Mouse (Mus musculus) testis, adult 2 months (tissue): Measurements from ENCODE around the gene Hoxb7. TPM values are rescaled to one million over a fixed set of nuclear protein-coding genes. Genes with fewer than 3 reads are reported as not detected.

Experiments
- H3K27ac ChIP-seq: fragments of 200-500 bp; 2 replicates; pipeline ENCODE4 v1.5.1; 2012; ENCODE audit warnings: low read depth, low read length; ENCODE audit not compliant: control insufficient read depth, insufficient read depth
- H3K27me3 ChIP-seq: fragments of 200-500 bp; 2 replicates; pipeline ENCODE4 v1.6.1; 2012; ENCODE audit warnings: mild to moderate bottlenecking, low read length, moderate library complexity; ENCODE audit not compliant: control insufficient read depth, insufficient read depth
- H3K36me3 ChIP-seq: fragments of 200-500 bp; 2 replicates; pipeline ENCODE4 v1.6.1; 2012; ENCODE audit warnings: mild to moderate bottlenecking, low read length; ENCODE audit not compliant: control insufficient read depth, insufficient read depth
- H3K4me1 ChIP-seq: fragments of 200-500 bp; 2 replicates; pipeline ENCODE4 v1.6.1; 2012; ENCODE audit warnings: low read length; ENCODE audit not compliant: control insufficient read depth, insufficient read depth
- H3K4me3 ChIP-seq: fragments of 200-500 bp; 2 replicates; pipeline ENCODE4 v1.5.1; 2012; ENCODE audit warnings: low read depth, mild to moderate bottlenecking, low read length, moderate library complexity, mixed read lengths; ENCODE audit not compliant: control insufficient read depth
- CTCF ChIP-seq: fragments of 200-500 bp; IDR thresholded peaks from 2 replicates; pipeline ENCODE4 v1.5.1; 2012; ENCODE audit warnings: low read depth, mild to moderate bottlenecking, inconsistent platforms, low read length, moderate library complexity; ENCODE audit not compliant: control insufficient read depth, insufficient read depth, insufficient replicate concordance
- POLR2A ChIP-seq: fragments of 200-500 bp; IDR thresholded peaks from 2 replicates; pipeline ENCODE4 v1.6.1; 2012; ENCODE audit warnings: low read depth, mild to moderate bottlenecking, inconsistent platforms, low read length, moderate library complexity; ENCODE audit not compliant: control insufficient read depth
- polyA plus RNA-seq: library from polyadenylated mRNA; depleted of rRNA; stranded (reverse); fragments of >200 nt; gene quantifications from 2 replicates; pipeline ENCODE4 v1.2.3, GENCODE M21; 2012

Hoxb7 gene
- polyA plus RNA-seq, 1 experiment = not detected

DNA sequence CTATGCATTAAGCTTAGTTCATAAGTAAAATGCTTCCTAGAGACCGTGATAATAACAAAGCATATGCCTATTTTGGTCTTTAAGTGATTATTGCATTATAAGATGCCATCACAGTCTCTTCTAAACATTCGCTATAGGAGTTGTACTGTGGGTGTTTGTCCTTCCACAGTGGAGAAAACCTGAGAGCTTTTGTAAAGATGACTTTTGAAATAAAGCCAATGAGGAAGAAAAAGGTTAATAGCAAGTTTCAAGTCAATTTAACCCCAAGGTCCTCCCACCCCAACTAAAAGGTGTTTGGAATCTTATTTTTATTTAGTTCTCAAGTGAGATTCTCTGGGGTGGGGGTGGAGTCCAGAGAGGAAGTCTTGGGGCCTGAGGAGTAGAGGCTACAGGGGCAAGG is 26.7 kb downstream of the Hoxb7 start:
- Histone ChIP-seq H3K36me3 (no peaks in the 10 kb centered on the region), H3K27ac (no peak overlapping the region), H3K4me1 (peaks cover 12% of the 10 kb centered on the region), H3K4me3 (no peak overlapping the region), H3K27me3 (peaks cover 12% of the 10 kb centered on the region)
- TF ChIP-seq POLR2A (no peak), CTCF (no peak)

DNA sequence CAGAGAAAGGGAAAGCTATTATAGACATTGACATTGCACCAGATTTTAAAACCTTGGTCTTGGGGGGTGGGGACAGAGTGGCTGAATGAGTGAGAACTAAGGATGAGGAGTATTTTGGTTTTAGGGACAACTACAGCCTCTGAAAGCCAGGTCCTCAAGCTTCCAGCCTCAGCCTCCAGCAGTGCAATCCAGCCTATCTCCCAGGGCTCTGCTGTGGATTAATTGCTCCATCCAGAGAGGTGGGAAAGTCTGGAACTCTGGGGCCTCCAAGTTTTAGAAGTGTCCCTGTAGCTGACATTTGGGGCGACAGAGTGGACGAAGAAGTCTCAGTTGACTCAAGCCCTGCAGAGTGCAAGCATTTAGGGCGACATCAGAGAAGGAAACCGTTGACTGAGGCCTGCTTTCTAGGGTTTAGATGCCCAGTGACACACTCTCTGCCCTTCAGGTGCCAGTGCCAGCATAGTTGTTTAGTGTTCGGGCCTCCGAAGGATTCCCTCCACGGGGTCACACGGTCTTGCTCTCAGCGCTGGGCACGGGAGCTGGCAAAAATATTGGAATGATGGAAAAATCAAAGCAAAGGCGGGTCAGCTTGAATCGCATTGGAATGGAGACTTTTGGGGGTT is 27.5 kb downstream of the Hoxb7 start:
- no peak overlapping the region for H3K4me3 ChIP-seq

DNA sequence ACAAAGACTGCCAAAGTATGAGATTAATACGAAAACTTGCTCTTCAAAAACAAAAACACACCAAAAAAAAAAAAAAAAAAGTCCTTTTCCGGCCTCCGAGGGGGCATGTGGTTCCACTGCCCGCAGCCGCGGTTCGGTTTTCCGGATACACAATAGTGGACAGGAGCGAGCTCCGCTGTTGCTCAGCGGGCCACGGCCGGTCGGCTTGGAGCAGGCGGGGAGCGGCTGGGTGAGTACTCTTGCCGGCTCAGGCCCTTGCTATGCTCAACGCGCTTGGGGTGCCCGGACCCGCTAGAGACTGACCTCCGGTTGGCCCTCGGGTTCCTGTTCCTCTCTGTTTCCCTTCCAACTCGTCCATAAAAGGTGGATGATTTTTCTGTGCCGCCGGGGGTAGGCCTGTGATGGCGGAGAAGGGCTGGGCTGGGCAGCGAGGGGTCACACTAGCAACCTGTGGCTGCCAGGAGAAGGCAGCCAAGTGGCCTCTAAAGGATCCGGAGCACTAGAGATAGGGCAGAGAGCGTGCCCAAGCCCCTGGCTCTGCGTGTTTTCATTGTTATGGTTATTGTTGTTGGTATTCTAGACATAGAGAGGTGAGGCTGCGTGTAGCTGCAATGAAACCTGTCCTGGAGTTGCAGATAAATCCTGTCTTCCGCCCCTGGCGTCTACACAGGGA is 28.4 kb downstream of the Hoxb7 start:
- no peak overlapping the region for H3K27ac ChIP-seq
- H3K4me3 ChIP-seq = no peak overlapping the region
- peaks cover 12% of the 10 kb centered on the region for H3K27me3 ChIP-seq
- TF ChIP-seq CTCF (no peak), POLR2A (no peak)
- peaks cover 5% of the 10 kb centered on the region for H3K4me1 ChIP-seq
- H3K36me3 ChIP-seq = no peaks in the 10 kb centered on the region

More for the DNA sequence above, 27.5 kb downstream of the Hoxb7 start:
- H3K27me3 ChIP-seq = peaks cover 12% of the 10 kb centered on the region
- H3K36me3 ChIP-seq = no peaks in the 10 kb centered on the region
- peaks cover 9% of the 10 kb centered on the region for H3K4me1 ChIP-seq
- H3K27ac ChIP-seq = no peak overlapping the region
- no peak for TF ChIP-seq POLR2A
- no peak for TF ChIP-seq CTCF

DNA sequence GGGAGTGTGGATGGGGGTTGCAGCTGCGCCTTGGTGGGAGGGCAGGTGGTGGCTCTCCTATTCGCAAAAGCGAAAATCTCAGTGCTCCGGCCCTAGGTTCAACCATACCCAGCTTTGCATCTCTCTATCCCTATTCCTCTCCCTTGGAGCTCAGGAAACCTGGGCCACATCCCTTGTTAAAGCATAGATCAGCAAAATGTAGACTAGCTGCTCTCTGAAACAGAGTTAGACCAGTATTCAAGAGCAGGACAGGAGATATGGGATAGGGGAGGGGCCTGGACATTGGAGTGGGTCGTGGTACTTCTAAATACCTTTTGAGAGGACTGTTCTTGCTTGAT is 28.9 kb downstream of the Hoxb7 start:
- Histone ChIP-seq H3K4me3 (no peak overlapping the region), H3K4me1 (peaks cover 9% of the 10 kb centered on the region), H3K27me3 (peaks cover 12% of the 10 kb centered on the region), H3K27ac (no peak overlapping the region), H3K36me3 (no peaks in the 10 kb centered on the region)
- no peak for TF ChIP-seq CTCF

DNA sequence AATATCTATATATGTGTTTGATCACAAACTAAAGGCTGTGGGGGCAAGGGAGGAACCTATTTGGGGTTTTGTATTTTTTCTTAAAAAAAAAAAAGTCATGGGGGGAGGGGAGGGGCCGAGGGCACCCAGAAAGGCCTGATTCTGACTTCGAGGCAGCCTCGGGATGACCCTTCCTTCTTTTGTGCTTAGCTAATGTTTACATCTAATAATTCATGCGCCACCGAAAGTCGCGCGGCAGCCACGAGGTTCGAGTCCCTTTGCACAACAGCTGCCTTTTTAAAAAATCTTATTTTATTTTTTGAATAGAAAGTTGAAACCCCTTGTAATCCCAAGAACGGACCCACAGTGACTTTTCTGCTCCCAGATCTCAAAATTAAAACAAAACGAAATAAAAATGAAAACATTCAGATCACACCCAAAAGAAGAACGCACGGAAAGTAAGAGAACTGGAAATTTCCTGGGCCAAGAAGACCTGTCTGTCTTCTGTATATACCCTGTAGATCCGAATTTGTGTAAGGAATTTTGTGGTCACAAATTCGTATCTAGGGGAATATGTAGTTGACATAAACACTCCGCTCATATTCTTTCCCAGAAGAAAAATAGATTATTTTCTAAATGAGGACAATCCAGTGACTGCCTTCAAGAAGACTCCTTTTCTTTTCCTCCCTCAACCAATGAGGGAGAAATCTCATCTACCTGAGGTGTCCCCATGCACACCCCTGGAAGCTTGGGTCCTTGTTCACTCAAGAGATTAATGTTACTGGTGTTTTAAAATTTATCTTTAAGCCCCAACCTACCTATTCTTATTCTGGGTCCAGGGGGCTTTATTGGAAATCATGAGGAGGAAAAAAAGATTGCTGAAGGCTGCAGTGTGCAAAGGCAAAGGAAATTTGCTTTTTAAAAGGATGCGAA is 30.5 kb downstream of the Hoxb7 start:
- TF ChIP-seq POLR2A (no peak), CTCF (no peak)
- Histone ChIP-seq H3K27ac (no peak overlapping the region), H3K4me3 (no peak overlapping the region), H3K4me1 (peaks cover 7% of the 10 kb centered on the region), H3K36me3 (no peaks in the 10 kb centered on the region), H3K27me3 (peaks cover 13% of the 10 kb centered on the region; the same call in 1 of the 2 replicates)

DNA sequence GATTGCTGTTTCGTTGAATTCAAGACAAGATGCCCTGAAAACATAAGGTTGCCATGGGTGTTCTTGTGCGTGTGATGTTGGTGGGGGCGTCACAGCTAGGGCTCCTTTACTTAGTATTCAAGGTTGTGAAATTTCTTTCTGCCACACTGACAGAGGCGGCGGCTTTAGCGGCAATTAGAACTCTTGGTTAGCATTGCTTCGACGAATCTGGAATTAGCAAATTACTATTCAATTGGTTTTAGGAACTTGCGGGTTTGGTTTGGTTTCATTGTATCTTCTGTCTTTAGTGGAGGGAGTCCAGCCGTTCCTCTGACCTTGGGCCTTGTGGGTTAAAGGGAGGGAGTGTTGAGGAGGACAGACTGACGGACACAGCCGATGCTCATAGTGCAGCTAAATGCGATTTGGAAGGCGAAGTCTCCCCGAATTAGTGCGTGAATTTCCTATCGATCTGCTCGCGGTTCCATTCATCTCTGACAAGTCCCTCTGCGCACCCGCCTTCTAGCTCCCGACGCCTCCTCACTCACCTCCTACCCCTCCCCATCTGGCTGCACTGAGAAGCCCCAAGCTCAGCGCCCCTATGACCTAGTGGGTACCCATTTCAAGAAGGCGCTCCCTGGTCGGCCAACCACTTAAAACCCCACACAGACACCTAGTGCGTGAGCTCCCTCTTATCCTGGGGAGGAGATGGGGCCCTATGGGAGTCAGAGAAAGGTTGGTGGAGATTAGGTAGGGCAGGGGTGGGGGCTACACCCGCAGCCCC is 31.4 kb downstream of the Hoxb7 start, which contains the start of gene Hoxb4:
TSS of gene Hoxb4 (plus strand) at position 660 of the 760 bp plus-strand sequence.
- Histone ChIP-seq H3K4me1 (peaks cover 7% of the 10 kb centered on the region), H3K36me3 (no peaks in the 10 kb centered on the region), H3K4me3 (peak within 1 kb of the TSS; percentile 34), H3K27ac (no peak within 1 kb of the TSS), H3K27me3 (peaks cover 13% of the 10 kb centered on the region; the same call in 1 of the 2 replicates)
- TF ChIP-seq POLR2A (no peak), CTCF (no peak)
